Mouse (Mus musculus): ENCODE measurements around the gene Gm13420.

DNA sequence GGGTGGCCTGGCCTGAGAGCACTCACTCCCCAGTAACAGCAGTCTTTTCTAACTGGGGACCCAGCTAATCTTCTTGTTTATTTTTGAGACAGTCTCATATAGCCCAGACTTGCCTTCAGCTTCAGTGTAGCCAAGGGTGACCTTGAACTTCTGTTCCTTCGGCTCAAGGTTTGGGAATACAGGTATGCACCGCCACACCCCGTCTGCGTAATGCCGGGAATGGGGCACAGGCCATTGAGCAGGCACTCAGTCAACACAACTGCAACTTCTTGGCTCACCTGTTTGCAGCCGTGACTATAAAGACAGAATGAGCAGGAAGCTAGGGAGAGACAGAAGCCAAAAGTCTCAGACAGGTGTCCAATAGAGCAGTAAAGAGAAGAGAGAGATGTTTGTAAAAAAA, 7.2 kb downstream of the Gm13420 start:
- TF ChIP-seq EP300 (IDR thresholded peaks at IDR 0.05; ENCODE audit: low read depth): no peak
- TF ChIP-seq CTCF (IDR thresholded peaks at IDR 0.05; ENCODE audit: low read depth): no peak

Data from heart, postnatal 0 days (tissue).